In the genomic region with DNA sequence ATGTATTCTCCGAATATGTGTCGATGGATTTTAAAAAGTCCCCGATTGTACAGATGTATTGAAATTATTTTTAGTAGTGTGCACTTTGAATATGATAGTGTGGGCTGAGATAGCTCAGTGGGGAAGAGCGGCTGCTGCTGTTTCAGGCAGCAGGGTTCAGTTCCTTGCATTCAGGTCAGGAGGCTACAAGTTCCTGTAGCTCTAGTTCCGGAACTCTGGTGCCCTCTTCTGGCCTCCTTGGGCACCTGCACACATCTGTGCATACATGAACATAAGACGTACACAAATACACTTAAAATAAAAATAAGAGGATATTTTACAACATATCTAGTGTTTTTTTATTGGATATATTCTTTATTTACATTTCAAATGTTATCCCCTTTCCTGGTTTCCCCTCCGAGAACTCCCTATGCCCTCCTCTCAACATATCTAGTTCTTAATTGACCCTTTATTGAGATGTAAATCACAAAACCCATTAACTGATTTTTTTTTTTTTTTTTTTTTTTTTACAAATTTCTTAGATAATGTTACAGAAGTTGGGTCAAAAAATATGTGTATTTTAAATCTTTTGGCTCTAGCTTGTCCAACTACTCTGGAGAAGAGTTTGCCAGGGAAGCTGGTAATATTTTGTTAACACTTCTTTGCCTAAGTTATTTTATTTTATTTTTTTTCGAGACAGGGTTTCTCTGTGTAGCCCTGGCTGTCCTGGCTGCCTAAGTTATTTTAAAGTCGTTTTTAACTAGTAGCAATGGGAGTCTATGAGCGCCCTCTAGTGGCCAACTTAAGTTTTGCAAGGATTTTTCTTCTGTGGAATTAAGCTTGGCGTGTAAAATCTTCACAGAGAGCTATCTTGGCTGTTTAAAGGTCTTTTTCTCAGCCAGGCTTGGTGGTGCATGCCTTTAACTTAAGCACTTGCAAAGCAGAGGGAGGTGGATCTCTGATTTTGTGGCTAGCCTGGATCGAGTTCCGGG, we compare ENCODE assay signal across 8 mouse cellular contexts. TPM values are rescaled to one million over a fixed set of nuclear protein-coding genes. Genes with fewer than 3 reads are reported as not detected.
DNase-seq lines count a peak whose midpoint lies in the region; ATAC-seq and TF ChIP-seq lines count a peak whose summit lies in the region.

No protein-coding gene starts in this region.

- peak; percentile 79 for TF ChIP-seq CTCF in hindbrain, postnatal 0 days (IDR thresholded peaks at IDR 0.05; ENCODE audit: low read depth)

- DNase-seq in midbrain, embryonic 10.5 days (ENCODE audit: low spot score): peak; percentile 68
- peak; percentile 73 for DNase-seq in c-Kit-negative CD71-positive TER-119-positive erythroid progenitor cells, embryonic 14.5 days (ENCODE audit: low read depth, low spot score)
- DNase-seq in hindbrain, postnatal 0 days (ENCODE audit: low spot score): peak; percentile 88
- DNase-seq in left cerebral cortex, postnatal 4 days: peak; percentile 63
- DNase-seq in natural killer cell, adult 2 months (ENCODE audit: low spot score in 2 of 2): peak; percentile 68 to 75
- DNase-seq in testis, postnatal 14 days (ENCODE audit: low spot score): peak; percentile 60

- no peak overlapping the region for H3K4me3 ChIP-seq in midbrain, embryonic 10.5 days
- no peak overlapping the region for H3K4me3 ChIP-seq in midbrain, embryonic 13.5 days (replicated peaks)
- no peak overlapping the region for H3K4me3 ChIP-seq in forebrain, embryonic 13.5 days
- H3K4me3 ChIP-seq in hindbrain, postnatal 0 days (ENCODE audit: low read length): no peak overlapping the region

- WGBS in midbrain, embryonic 10.5 days: 61% methylated on average over 13 of the region's 13 CpGs
- WGBS in midbrain, embryonic 13.5 days: 59% methylated on average over 13 of the region's 13 CpGs
- 57% methylated on average over 13 of the region's 13 CpGs for whole genome bisulfite sequencing in forebrain, embryonic 13.5 days
- WGBS in hindbrain, postnatal 0 days: 58% methylated on average over 13 of the region's 13 CpGs

- H3K9ac ChIP-seq in midbrain, embryonic 13.5 days (replicated peaks): no peak overlapping the region
- no peak overlapping the region for H3K9ac ChIP-seq in forebrain, embryonic 13.5 days
- H3K9ac ChIP-seq in hindbrain, postnatal 0 days (replicated peaks; ENCODE audit: low read length): no peak overlapping the region

- ATAC-seq in midbrain, embryonic 13.5 days: no peak
- ATAC-seq in forebrain, embryonic 13.5 days: 0 out of 2 replicates have a peak, but pooled peaks have one; percentile 24
- peak; percentile 21; the same call in 1 of the 2 replicates for ATAC-seq in hindbrain, postnatal 0 days

- H3K27me3 ChIP-seq in midbrain, embryonic 10.5 days (ENCODE audit: low read depth, poor library complexity, severe bottlenecking): no peaks in the 10 kb centered on the region
- no peaks in the 10 kb centered on the region for H3K27me3 ChIP-seq in midbrain, embryonic 13.5 days
- no peaks in the 10 kb centered on the region for H3K27me3 ChIP-seq in forebrain, embryonic 13.5 days
- H3K27me3 ChIP-seq in hindbrain, postnatal 0 days (ENCODE audit: insufficient read depth, low read length): no peaks in the 10 kb centered on the region

- intact Hi-C loops in left cerebral cortex, postnatal 4 days (cut with DNase I): loop anchor here (5.0 to 10.0 kb wide), 2 partner anchors 81 to 544 kb away; partner anchors contain the start of gene Actrt3

- H3K27ac ChIP-seq in midbrain, embryonic 10.5 days (replicated peaks): no peak overlapping the region
- H3K27ac ChIP-seq in midbrain, embryonic 13.5 days: no peak overlapping the region
- no peak overlapping the region for H3K27ac ChIP-seq in forebrain, embryonic 13.5 days
- H3K27ac ChIP-seq in hindbrain, postnatal 0 days: no peak overlapping the region

- H3K4me1 ChIP-seq in midbrain, embryonic 10.5 days: peaks cover 9% of the 10 kb centered on the region
- H3K4me1 ChIP-seq in midbrain, embryonic 13.5 days (replicated peaks): no peaks in the 10 kb centered on the region
- no peaks in the 10 kb centered on the region for H3K4me1 ChIP-seq in forebrain, embryonic 13.5 days
- H3K4me1 ChIP-seq in hindbrain, postnatal 0 days (ENCODE audit: insufficient read depth, low read length): no peaks in the 10 kb centered on the region

- H3K4me2 ChIP-seq in midbrain, embryonic 13.5 days (replicated peaks): no peak overlapping the region
- H3K4me2 ChIP-seq in forebrain, embryonic 13.5 days: no peak overlapping the region
- no peak overlapping the region for H3K4me2 ChIP-seq in hindbrain, postnatal 0 days (ENCODE audit: low read depth, low read length)

- H3K36me3 ChIP-seq in midbrain, embryonic 10.5 days: no peaks in the 10 kb centered on the region
- no peaks in the 10 kb centered on the region for H3K36me3 ChIP-seq in midbrain, embryonic 13.5 days
- no peaks in the 10 kb centered on the region for H3K36me3 ChIP-seq in forebrain, embryonic 13.5 days (ENCODE audit: poor library complexity, severe bottlenecking)
- H3K36me3 ChIP-seq in hindbrain, postnatal 0 days (ENCODE audit: insufficient read depth, low read length): no peaks in the 10 kb centered on the region

- no peaks in the 10 kb centered on the region for H3K9me3 ChIP-seq in midbrain, embryonic 10.5 days (replicated peaks)
- H3K9me3 ChIP-seq in midbrain, embryonic 13.5 days: no peaks in the 10 kb centered on the region
- H3K9me3 ChIP-seq in forebrain, embryonic 13.5 days (replicated peaks): no peaks in the 10 kb centered on the region
- no peaks in the 10 kb centered on the region for H3K9me3 ChIP-seq in hindbrain, postnatal 0 days (ENCODE audit: low read length)

RNA-seq across cellular contexts. Expression of gene Cldn11, which starts 11.0 kb away (rescaled TPM):
- polyA plus RNA-seq in midbrain, embryonic 10.5 days (2016; fragmentation: Nextera tagmentation; extraction: Ambion mirVana): 7.6 and 8.4 TPM in 2 replicates
- 43.4 and 47.0 TPM in 2 replicates for polyA plus RNA-seq in midbrain, embryonic 13.5 days (2015; fragmentation: Nextera tagmentation; extraction: Ambion mirVana)
- polyA plus RNA-seq in forebrain, embryonic 13.5 days (2015; fragmentation: Nextera tagmentation; extraction: Ambion mirVana): 26.6 and 35.9 TPM in 2 replicates
- 61.8 and 80.1 TPM in 2 replicates for total RNA-seq in hindbrain, postnatal 0 days (2014; rRNA removed)
- 71.0 and 76.7 TPM in 2 replicates for polyA plus RNA-seq in hindbrain, postnatal 0 days (2015; fragmentation: Nextera tagmentation; extraction: Ambion mirVana)
- 10 to 100 TPM; 14.1 to 17.3 TPM for total RNA-seq in left cerebral cortex, postnatal 4 days (2021)

RNA-seq across cellular contexts. Expression of gene Skil, which starts 43.9 kb away (rescaled TPM):
- polyA plus RNA-seq in midbrain, embryonic 10.5 days (2016; fragmentation: Nextera tagmentation; extraction: Ambion mirVana): 30.6 and 39.9 TPM in 2 replicates
- polyA plus RNA-seq in midbrain, embryonic 13.5 days (2015; fragmentation: Nextera tagmentation; extraction: Ambion mirVana): 36.8 and 41.1 TPM in 2 replicates
- polyA plus RNA-seq in forebrain, embryonic 13.5 days (2015; fragmentation: Nextera tagmentation; extraction: Ambion mirVana): 31.4 and 32.3 TPM in 2 replicates
- 36.4 and 38.9 TPM in 2 replicates for total RNA-seq in hindbrain, postnatal 0 days (2014; rRNA removed)
- polyA plus RNA-seq in hindbrain, postnatal 0 days (2015; fragmentation: Nextera tagmentation; extraction: Ambion mirVana): 23.9 and 25.1 TPM in 2 replicates
- 10 to 100 TPM; 51.4 to 52.7 TPM for total RNA-seq in left cerebral cortex, postnatal 4 days (2021)
